Comparison of ENCODE assay signal across 14 mouse cellular contexts in the genomic region with DNA sequence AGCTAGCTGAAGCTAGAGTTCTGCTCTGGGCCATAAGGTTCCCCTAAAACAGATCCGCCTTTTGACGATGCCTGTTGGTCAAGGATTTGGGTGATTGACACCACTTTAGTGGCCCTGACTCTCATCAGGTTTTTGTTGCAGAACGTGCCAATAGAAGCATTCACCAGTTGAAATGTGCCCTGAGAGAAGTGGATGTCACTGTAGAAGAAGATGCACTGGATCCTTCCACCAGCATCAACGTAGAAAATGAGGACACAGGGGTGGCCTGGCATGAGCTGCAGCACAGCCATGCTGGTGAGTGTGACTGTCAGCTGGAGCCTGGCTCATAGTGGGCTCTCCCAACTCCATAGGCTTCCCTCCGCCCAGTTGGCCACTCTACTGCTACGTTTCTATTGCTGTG.
"Had no signal": no experiment of that assay in that cellular context is flagged by ENCODE, and none has a peak within 500 bp of the region (broad histone marks: within the 10 kb centered on the region; RNA-seq: fewer than 3 reads in every experiment).

No protein-coding gene starts in this region.

- DNase-seq: kidney, postnatal 25 days; layer of hippocampus, postnatal 36 days; left cerebral cortex, postnatal 4 days; liver, postnatal 0 days; lung, embryonic 14.5 days; thymus, adult 18-20 months; thymus, postnatal 36 days had no signal

- H3K27me3 ChIP-seq: limb, embryonic 12.5 days; limb, embryonic 15.5 days; midbrain, embryonic 13.5 days had no signal

- H3K9me3 ChIP-seq: limb, embryonic 12.5 days; limb, embryonic 15.5 days; midbrain, embryonic 13.5 days had no signal

- H3K4me1 ChIP-seq: limb, embryonic 12.5 days had no signal

- H3K36me3 ChIP-seq: limb, embryonic 15.5 days had no signal

- ATAC-seq: midbrain, embryonic 13.5 days had no signal

- H3K4me2 ChIP-seq: limb, embryonic 12.5 days; limb, embryonic 15.5 days; liver, embryonic 11.5 days; lung, embryonic 14.5 days; midbrain, embryonic 13.5 days had no signal

- H3K27ac ChIP-seq: kidney, postnatal 0 days; left cerebral cortex, adult 2 months; limb, embryonic 12.5 days; limb, embryonic 15.5 days; liver, embryonic 14.5 days; midbrain, embryonic 13.5 days had no signal

- H3K9ac ChIP-seq: limb, embryonic 12.5 days; limb, embryonic 15.5 days; liver, embryonic 14.5 days; liver, postnatal 0 days; lung, embryonic 14.5 days; midbrain, embryonic 13.5 days had no signal

- H3K4me3 ChIP-seq: left cerebral cortex, adult 2 months; limb, embryonic 12.5 days; limb, embryonic 15.5 days; midbrain, embryonic 13.5 days had no signal
